Mouse (Mus musculus): ENCODE results near the gene Babam2. TPM values are rescaled to one million over a fixed set of nuclear protein-coding genes. Genes with fewer than 3 reads are reported as not detected.

Gene Babam2
- total RNA-seq, 1 experiment, result 33.9 TPM

DNA sequence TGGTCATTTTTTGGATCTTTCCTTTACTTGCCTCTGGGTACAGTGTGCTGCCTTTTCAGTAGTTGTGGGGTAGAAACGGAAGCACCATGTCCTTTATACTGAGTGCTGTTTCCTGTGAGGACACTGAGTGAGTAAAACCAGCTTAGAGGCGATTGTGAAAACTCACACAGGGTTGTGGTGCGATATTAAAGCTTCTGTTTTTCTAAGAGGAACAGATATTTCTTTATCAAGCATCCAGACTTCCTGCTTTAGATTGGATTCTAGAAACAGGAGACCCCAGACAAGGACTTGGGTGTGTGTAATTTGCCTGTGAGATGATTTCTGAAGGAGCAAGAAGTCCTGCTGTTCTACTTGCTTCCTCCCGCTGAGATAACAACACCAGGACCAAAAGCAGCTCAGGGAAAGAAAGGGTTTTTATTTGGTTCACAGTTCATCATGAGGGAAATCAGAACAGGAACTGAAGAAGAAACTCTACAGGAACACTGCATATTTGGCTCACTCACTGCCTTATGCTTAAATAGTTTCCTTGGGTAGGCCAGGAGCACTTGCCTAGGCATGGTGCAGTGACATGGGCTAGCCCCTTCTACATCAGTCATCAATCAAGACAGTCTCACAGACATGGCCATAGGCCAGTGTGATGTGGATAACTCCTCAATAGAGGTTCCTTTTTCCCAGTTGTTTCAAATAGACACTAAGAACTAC is 69.5 kb downstream of the Babam2 start:
- Histone ChIP-seq H3K4me1 (ENCODE audit: control insufficient read depth in 2 of 2, insufficient read depth in 2 of 2, low read length in 2 of 2, poor library complexity in 1 of 2) (no peaks in the 10 kb centered on the region), H3K9me3 (ENCODE audit: control insufficient read depth, insufficient read depth, low read depth, low read length) (no peaks in the 10 kb centered on the region), H3K4me3 (ENCODE audit: insufficient read depth in 1 of 2, low read depth in 1 of 2, low read length in 2 of 2, poor library complexity in 1 of 2, severe bottlenecking in 1 of 2) (no peak overlapping the region), H3K36me3 (ENCODE audit: control insufficient read depth, insufficient read depth, low read length, poor library complexity, severe bottlenecking) (no peaks in the 10 kb centered on the region), H3K27ac (ENCODE audit: insufficient read depth, low read depth, low read length, poor library complexity, severe bottlenecking) (no peak overlapping the region), H3K9ac (ENCODE audit: insufficient read depth, low read depth, low read length, poor library complexity, severe bottlenecking) (no peak overlapping the region)
- in situ Hi-C loops (cut with MboI; ENCODE audit: low sequenced_read_pairs in 2 of 2, unreplicated experiment in 2 of 2), result no loop called here
- no peak for DNase-seq (ENCODE audit: low read depth, low spot score)
- TF ChIP-seq HCFC1 (IDR thresholded peaks at IDR 0.05; ENCODE audit: borderline replicate concordance, insufficient read depth, low read length) (no peak), ZNF384 (IDR thresholded peaks at IDR 0.05; ENCODE audit: low read depth, low read length) (no peak), ZC3H11A (IDR thresholded peaks at IDR 0.05; ENCODE audit: borderline replicate concordance, low read depth, low read length) (no peak), CHD2 (IDR thresholded peaks at IDR 0.05; ENCODE audit: low read depth, low read length) (no peak), MAFK (IDR thresholded peaks at IDR 0.05; ENCODE audit: insufficient read depth, low read depth, low read length) (no peak)

DNA sequence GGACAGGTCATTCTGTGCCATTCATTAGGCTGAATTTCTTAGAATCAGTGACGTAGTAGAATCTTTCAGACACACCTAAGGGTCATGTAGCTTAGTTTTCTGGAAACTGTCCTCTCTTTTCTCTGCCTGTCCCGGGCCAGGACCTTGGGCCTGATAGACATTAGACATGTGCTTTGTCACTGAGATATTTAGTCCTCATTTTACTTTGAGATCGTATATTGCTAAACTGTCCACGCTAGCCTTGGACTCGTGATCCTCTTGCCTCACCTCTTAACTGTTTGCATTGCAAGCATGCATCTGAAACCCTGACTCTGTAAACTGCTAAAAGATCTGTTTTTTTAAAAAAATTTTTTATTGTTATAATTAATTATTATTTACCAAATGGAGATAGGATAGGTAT is 74.0 kb downstream of the Babam2 start:
- DNase-seq (ENCODE audit: low read depth, low spot score), result no peak
- Histone ChIP-seq H3K4me3 (ENCODE audit: insufficient read depth in 1 of 2, low read depth in 1 of 2, low read length in 2 of 2, poor library complexity in 1 of 2, severe bottlenecking in 1 of 2) (no peak overlapping the region), H3K9ac (ENCODE audit: insufficient read depth, low read depth, low read length, poor library complexity, severe bottlenecking) (no peak overlapping the region), H3K9me3 (ENCODE audit: control insufficient read depth, insufficient read depth, low read depth, low read length) (no peaks in the 10 kb centered on the region), H3K36me3 (ENCODE audit: control insufficient read depth, insufficient read depth, low read length, poor library complexity, severe bottlenecking) (no peaks in the 10 kb centered on the region), H3K27ac (ENCODE audit: insufficient read depth, low read depth, low read length, poor library complexity, severe bottlenecking) (no peak overlapping the region), H3K4me1 (ENCODE audit: control insufficient read depth in 2 of 2, insufficient read depth in 2 of 2, low read length in 2 of 2, poor library complexity in 1 of 2) (no peaks in the 10 kb centered on the region)
- TF ChIP-seq ZNF384 (IDR thresholded peaks at IDR 0.05; ENCODE audit: low read depth, low read length), result no peak
- no peak for TF ChIP-seq HCFC1 (IDR thresholded peaks at IDR 0.05; ENCODE audit: borderline replicate concordance, insufficient read depth, low read length)
- TF ChIP-seq MAFK (IDR thresholded peaks at IDR 0.05; ENCODE audit: insufficient read depth, low read depth, low read length), result no peak
- TF ChIP-seq ZC3H11A (IDR thresholded peaks at IDR 0.05; ENCODE audit: borderline replicate concordance, low read depth, low read length), result no peak
- TF ChIP-seq CHD2 (IDR thresholded peaks at IDR 0.05; ENCODE audit: low read depth, low read length), result no peak
- in situ Hi-C loops (cut with MboI; ENCODE audit: low sequenced_read_pairs in 2 of 2, unreplicated experiment in 2 of 2), result no loop called here

DNA sequence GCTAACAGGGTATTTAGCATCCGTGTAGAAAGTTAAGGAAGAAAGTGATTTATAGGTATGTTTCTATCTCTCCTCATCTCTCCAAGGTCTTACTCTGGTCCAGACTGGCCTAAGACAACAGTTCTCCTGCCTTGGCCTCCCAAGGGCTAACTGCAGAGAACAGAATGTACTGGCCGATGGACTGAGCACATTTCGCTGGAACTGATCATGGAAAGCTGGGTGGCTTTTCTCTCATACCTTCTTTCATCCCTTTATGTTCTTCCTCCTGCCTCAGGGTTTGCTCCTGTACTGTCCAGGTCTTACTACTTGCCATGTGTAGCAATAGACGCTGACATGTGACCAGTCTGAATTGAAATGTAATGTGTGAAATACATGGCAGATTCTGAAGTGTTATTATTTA is 74.4 kb downstream of the Babam2 start:
- H3K9me3 ChIP-seq (ENCODE audit: control insufficient read depth, insufficient read depth, low read depth, low read length), result no peaks in the 10 kb centered on the region
- no peak for DNase-seq (ENCODE audit: low read depth, low spot score)
- in situ Hi-C loops (cut with MboI; ENCODE audit: low sequenced_read_pairs in 2 of 2, unreplicated experiment in 2 of 2), result no loop called here
- no peak overlapping the region for H3K4me3 ChIP-seq (ENCODE audit: insufficient read depth in 1 of 2, low read depth in 1 of 2, low read length in 2 of 2, poor library complexity in 1 of 2, severe bottlenecking in 1 of 2)
- TF ChIP-seq MAFK (IDR thresholded peaks at IDR 0.05; ENCODE audit: insufficient read depth, low read depth, low read length) (no peak), ZNF384 (IDR thresholded peaks at IDR 0.05; ENCODE audit: low read depth, low read length) (no peak), ZC3H11A (IDR thresholded peaks at IDR 0.05; ENCODE audit: borderline replicate concordance, low read depth, low read length) (no peak), HCFC1 (IDR thresholded peaks at IDR 0.05; ENCODE audit: borderline replicate concordance, insufficient read depth, low read length) (no peak), CHD2 (IDR thresholded peaks at IDR 0.05; ENCODE audit: low read depth, low read length) (no peak)
- no peak overlapping the region for H3K9ac ChIP-seq (ENCODE audit: insufficient read depth, low read depth, low read length, poor library complexity, severe bottlenecking)
- H3K27ac ChIP-seq (ENCODE audit: insufficient read depth, low read depth, low read length, poor library complexity, severe bottlenecking), result no peak overlapping the region
- H3K4me1 ChIP-seq (ENCODE audit: control insufficient read depth in 2 of 2, insufficient read depth in 2 of 2, low read length in 2 of 2, poor library complexity in 1 of 2), result no peaks in the 10 kb centered on the region
- no peaks in the 10 kb centered on the region for H3K36me3 ChIP-seq (ENCODE audit: control insufficient read depth, insufficient read depth, low read length, poor library complexity, severe bottlenecking)

DNA sequence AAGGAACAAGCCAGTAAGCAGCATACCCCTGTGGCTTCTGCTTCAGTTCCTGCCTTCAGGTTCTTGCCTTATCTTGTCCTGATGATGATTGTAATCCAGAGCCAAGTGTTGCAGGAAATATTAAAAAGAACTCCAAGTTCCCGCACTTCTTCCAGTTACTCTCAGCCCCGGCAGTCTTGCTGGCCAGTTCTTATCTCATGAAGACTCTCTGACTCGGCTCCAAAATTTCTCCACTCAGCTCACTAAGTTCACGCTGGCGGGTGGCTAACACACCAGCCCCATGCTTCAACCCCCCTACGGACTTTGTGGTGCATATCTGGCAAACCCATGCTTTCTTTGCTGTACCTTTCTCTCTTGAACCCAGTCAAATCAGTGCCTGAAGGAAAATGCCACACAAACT is 77.5 kb downstream of the Babam2 start:
- no peak overlapping the region for H3K9ac ChIP-seq (ENCODE audit: insufficient read depth, low read depth, low read length, poor library complexity, severe bottlenecking)
- H3K4me3 ChIP-seq (ENCODE audit: insufficient read depth in 1 of 2, low read depth in 1 of 2, low read length in 2 of 2, poor library complexity in 1 of 2, severe bottlenecking in 1 of 2), result no peak overlapping the region
- no peaks in the 10 kb centered on the region for H3K9me3 ChIP-seq (ENCODE audit: control insufficient read depth, insufficient read depth, low read depth, low read length)
- no peak overlapping the region for H3K27ac ChIP-seq (ENCODE audit: insufficient read depth, low read depth, low read length, poor library complexity, severe bottlenecking)
- no peaks in the 10 kb centered on the region for H3K4me1 ChIP-seq (ENCODE audit: control insufficient read depth in 2 of 2, insufficient read depth in 2 of 2, low read length in 2 of 2, poor library complexity in 1 of 2)
- in situ Hi-C loops (cut with MboI; ENCODE audit: low sequenced_read_pairs in 2 of 2, unreplicated experiment in 2 of 2), result no loop called here
- TF ChIP-seq MAFK (IDR thresholded peaks at IDR 0.05; ENCODE audit: insufficient read depth, low read depth, low read length) (no peak), ZNF384 (IDR thresholded peaks at IDR 0.05; ENCODE audit: low read depth, low read length) (no peak), HCFC1 (IDR thresholded peaks at IDR 0.05; ENCODE audit: borderline replicate concordance, insufficient read depth, low read length) (no peak), ZC3H11A (IDR thresholded peaks at IDR 0.05; ENCODE audit: borderline replicate concordance, low read depth, low read length) (no peak), CHD2 (IDR thresholded peaks at IDR 0.05; ENCODE audit: low read depth, low read length) (no peak)
- H3K36me3 ChIP-seq (ENCODE audit: control insufficient read depth, insufficient read depth, low read length, poor library complexity, severe bottlenecking), result no peaks in the 10 kb centered on the region
- no peak for DNase-seq (ENCODE audit: low read depth, low spot score)

All from ES-E14 (cell line).